In genomic region chr19:42868958-42869662, GRCm38 (mm10) we compare ENCODE assay signal across 24 mouse cellular contexts.
DNase-seq lines count a peak whose midpoint lies in the region; ATAC-seq lines count a peak whose summit lies in the region.
"Had no signal": no experiment of that assay in that cellular context is flagged by ENCODE, and none has a peak within 500 bp of the region (broad histone marks: within the 10 kb centered on the region; RNA-seq: fewer than 3 reads in every experiment).

No protein-coding gene starts in this region.

- no peak overlapping the region for H3K9ac ChIP-seq in heart, embryonic 14.5 days (ENCODE audit: low read length)
- H3K9ac ChIP-seq in limb, embryonic 11.5 days (ENCODE audit: low read length), result no peak overlapping the region
- no peak overlapping the region for H3K9ac ChIP-seq in midbrain, embryonic 14.5 days (replicated peaks; ENCODE audit: low read length)
- H3K9ac ChIP-seq: limb, embryonic 15.5 days had no signal

- H3K4me1 ChIP-seq in heart, embryonic 14.5 days (ENCODE audit: control insufficient read depth in 2 of 2, insufficient read depth in 2 of 2, low read length in 2 of 2), result peaks cover 14 to 16% of the 10 kb centered on the region in 2 experiments
- H3K4me1 ChIP-seq in limb, embryonic 11.5 days (ENCODE audit: control insufficient read depth, insufficient read depth, low read length), result peaks cover 23% of the 10 kb centered on the region
- H3K4me1 ChIP-seq in midbrain, embryonic 14.5 days (ENCODE audit: control insufficient read depth, insufficient read depth, low read length), result no peaks in the 10 kb centered on the region

- H3K4me3 ChIP-seq in heart, embryonic 14.5 days (ENCODE audit: control insufficient read depth in 1 of 2, insufficient read depth in 1 of 2, low read depth in 1 of 2, low read length in 2 of 2), result no peak overlapping the region
- no peak overlapping the region for H3K4me3 ChIP-seq in limb, embryonic 11.5 days (ENCODE audit: low read depth, low read length)
- H3K4me3 ChIP-seq in midbrain, embryonic 14.5 days (replicated peaks; ENCODE audit: low read depth, low read length), result no peak overlapping the region
- H3K4me3 ChIP-seq: embryonic facial prominence, embryonic 10.5 days; erythroblast, embryonic 14.5 days; gastrocnemius, adult 2 months; heart, adult 2 months; limb, embryonic 15.5 days had no signal

- H3K4me2 ChIP-seq in heart, embryonic 14.5 days (ENCODE audit: low read length), result no peak overlapping the region
- no peak overlapping the region for H3K4me2 ChIP-seq in limb, embryonic 11.5 days (ENCODE audit: low read depth, severe bottlenecking)
- H3K4me2 ChIP-seq in midbrain, embryonic 14.5 days (ENCODE audit: low read length), result no peak overlapping the region
- H3K4me2 ChIP-seq: limb, embryonic 15.5 days had no signal

- intact Hi-C loops in left cerebral cortex, postnatal 25 days (cut with DNase I), result no loop called here

- DNase-seq in embryo, embryonic 11.5 days (ENCODE audit: low read depth, low spot score), result peak; percentile 22
- no peak for DNase-seq in embryo, embryonic 9.5 days (ENCODE audit: extremely low spot score)
- peak; percentile 80 for DNase-seq in forelimb bud, embryonic 11.5 days (ENCODE audit: low read depth, low spot score)
- DNase-seq in limb, embryonic 11.5 days (ENCODE audit: low spot score), result peak; percentile 74
- DNase-seq in urinary bladder, postnatal 25 days (ENCODE audit: low spot score), result no peak
- no peak for DNase-seq in left cerebral cortex, postnatal 25 days (ENCODE audit: low spot score in 2 of 2)
- DNase-seq in midbrain, embryonic 14.5 days, result no peak
- DNase-seq: adrenal gland, postnatal 10 days; B cell, adult 2 months; cerebellum, postnatal 10 days; gastrocnemius, adult 2 months; kidney, adult 9 months; kidney, postnatal 4 days; layer of hippocampus, postnatal 36 days; lung, adult 2 months; spleen, adult 18-20 months; thymus, postnatal 4 days had no signal

- peak; percentile 73 for ATAC-seq in heart, embryonic 14.5 days (ENCODE audit: insufficient number of reproducible peaks, insufficient read depth, low FRiP score, low read depth)
- ATAC-seq in limb, embryonic 11.5 days (ENCODE audit: insufficient number of reproducible peaks, low FRiP score, low TSS enrichment, low read depth), result peak; percentile 77
- no peak for ATAC-seq in midbrain, embryonic 14.5 days (ENCODE audit: low FRiP score, low TSS enrichment)
- ATAC-seq: forebrain, embryonic 16.5 days; hindbrain, postnatal 0 days had no signal

- H3K9me3 ChIP-seq in heart, embryonic 14.5 days (ENCODE audit: control insufficient read depth, low read length), result no peaks in the 10 kb centered on the region
- no peaks in the 10 kb centered on the region for H3K9me3 ChIP-seq in limb, embryonic 11.5 days (ENCODE audit: control insufficient read depth, low read length)
- H3K9me3 ChIP-seq in midbrain, embryonic 14.5 days (ENCODE audit: control insufficient read depth, low read length), result no peaks in the 10 kb centered on the region
- H3K9me3 ChIP-seq: embryonic facial prominence, embryonic 10.5 days; limb, embryonic 15.5 days had no signal

- H3K36me3 ChIP-seq in heart, embryonic 14.5 days (ENCODE audit: control insufficient read depth, insufficient read depth, low read length), result no peaks in the 10 kb centered on the region
- H3K36me3 ChIP-seq in limb, embryonic 11.5 days (ENCODE audit: control insufficient read depth, insufficient read depth, low read length), result no peaks in the 10 kb centered on the region
- no peaks in the 10 kb centered on the region for H3K36me3 ChIP-seq in midbrain, embryonic 14.5 days (ENCODE audit: control insufficient read depth, insufficient read depth, low read length)
- H3K36me3 ChIP-seq: embryonic facial prominence, embryonic 10.5 days; limb, embryonic 15.5 days had no signal

- 22% methylated on average over 3 of the region's 3 CpGs for WGBS in heart, embryonic 14.5 days
- WGBS in limb, embryonic 11.5 days, result 16% methylated on average over 3 of the region's 3 CpGs
- 61% methylated on average over 3 of the region's 3 CpGs for WGBS in midbrain, embryonic 14.5 days

- no peaks in the 10 kb centered on the region for H3K27me3 ChIP-seq in heart, embryonic 14.5 days (ENCODE audit: control insufficient read depth, insufficient read depth, low read length)
- H3K27me3 ChIP-seq in limb, embryonic 11.5 days (ENCODE audit: control insufficient read depth, insufficient read depth, low read length), result no peaks in the 10 kb centered on the region
- no peaks in the 10 kb centered on the region for H3K27me3 ChIP-seq in midbrain, embryonic 14.5 days (ENCODE audit: control insufficient read depth, insufficient read depth, low read length)

- H3K27ac ChIP-seq in heart, embryonic 14.5 days (replicated peaks in 1 of 2; ENCODE audit: control insufficient read depth in 1 of 2, insufficient read depth in 1 of 2, low read depth in 2 of 2, low read length in 2 of 2), result peak overlapping the region in 1 of 2 experiments; percentile 56; a peak in 2 of 4 replicates
- peak overlapping the region; percentile 25; the same call in 1 of the 2 replicates for H3K27ac ChIP-seq in limb, embryonic 11.5 days (replicated peaks; ENCODE audit: low read depth, low read length)
- no peak overlapping the region for H3K27ac ChIP-seq in midbrain, embryonic 14.5 days (replicated peaks; ENCODE audit: low read depth, low read length)
- H3K27ac ChIP-seq: embryonic facial prominence, embryonic 10.5 days; gastrocnemius, adult 2 months; heart, adult 2 months; hindbrain, postnatal 0 days; limb, embryonic 15.5 days had no signal

Comparison
In these comparisons a context has a peak if more than half of its experiments do, and no peak if none do; other contexts are left out.
1. DNase-seq: peak in embryo, embryonic 11.5 days (single experiment), forelimb bud, embryonic 11.5 days (single experiment) and limb, embryonic 11.5 days (single experiment); none in embryo, embryonic 9.5 days (single experiment), urinary bladder, postnatal 25 days (single experiment), left cerebral cortex, postnatal 25 days (0 of 2) and midbrain, embryonic 14.5 days (single experiment).